Mouse (Mus musculus) frontal cortex, postnatal 36 days (tissue): ENCODE results near the gene Rab11b.

Experiments
- DNase-seq, 2 experiments: peaks; one replicate each; pipeline ENCODE4 v3.0.0; 2022; ENCODE audit warnings: low spot score in 2 of 2

Gene Rab11b

DNA sequence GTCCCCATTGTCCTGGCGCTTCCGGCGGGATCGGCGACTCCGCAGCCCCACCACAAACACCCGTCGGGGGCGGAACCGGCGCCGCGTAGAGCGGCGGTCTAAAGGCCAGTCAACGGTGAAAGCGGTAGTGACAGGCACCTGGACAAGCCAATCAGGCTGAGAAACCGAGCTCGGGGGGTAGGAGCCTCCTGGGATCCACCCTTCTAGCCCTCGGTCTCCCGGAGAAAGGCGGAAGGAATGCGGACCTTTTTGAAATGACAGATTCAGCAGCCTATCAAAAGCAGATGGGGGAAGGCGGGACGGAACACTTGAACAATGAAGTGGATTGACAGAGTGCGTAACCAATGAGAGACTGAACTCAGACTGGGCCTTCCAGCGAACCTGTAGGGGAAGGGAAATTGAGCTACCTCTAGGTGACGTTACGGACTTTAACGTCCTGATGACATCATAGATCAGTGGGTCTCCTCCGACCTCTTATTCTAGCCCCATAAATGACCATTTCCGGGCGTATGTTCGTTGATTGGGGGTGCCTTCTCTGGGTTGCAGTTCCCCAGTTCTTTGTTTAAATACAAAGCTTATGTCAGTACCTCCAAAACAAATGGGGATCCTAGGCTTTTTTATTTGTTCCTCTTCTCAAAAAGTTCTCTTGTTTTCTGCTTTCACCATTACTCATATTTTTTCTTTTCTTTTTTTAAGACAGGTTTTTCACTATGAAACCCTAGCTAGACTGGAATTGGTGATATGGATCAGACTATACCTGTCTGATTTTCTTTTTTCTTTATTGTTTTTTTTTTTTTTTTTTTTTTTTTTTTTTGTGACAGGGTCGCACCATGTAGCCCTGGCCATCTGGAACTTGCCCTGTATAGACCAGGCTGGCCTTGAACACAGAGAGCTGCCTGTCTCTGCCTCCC is at the start of gene Rab11b:
Rab11b (minus strand) TSS at position 276 of the 911 bp plus-strand sequence.
- peak; percentile 100 for DNase-seq

- DNase-seq = no peak
These were observed 47.9 kb upstream of the Rab11b start for GRCm38 (mm10) chr17:33808192-33808591.

- no peak for DNase-seq
These were observed 47.0 kb upstream of the Rab11b start for GRCm38 (mm10) chr17:33807181-33807888.

- no peak for DNase-seq
These were observed 44.4 kb upstream of the Rab11b start for GRCm38 (mm10) chr17:33804745-33805144.

- DNase-seq = no peak
These were observed 43.9 kb upstream of the Rab11b start for GRCm38 (mm10) chr17:33804205-33804604.

- DNase-seq = no peak
These were observed 41.9 kb upstream of the Rab11b start for GRCm38 (mm10) chr17:33802221-33802620.

DNA sequence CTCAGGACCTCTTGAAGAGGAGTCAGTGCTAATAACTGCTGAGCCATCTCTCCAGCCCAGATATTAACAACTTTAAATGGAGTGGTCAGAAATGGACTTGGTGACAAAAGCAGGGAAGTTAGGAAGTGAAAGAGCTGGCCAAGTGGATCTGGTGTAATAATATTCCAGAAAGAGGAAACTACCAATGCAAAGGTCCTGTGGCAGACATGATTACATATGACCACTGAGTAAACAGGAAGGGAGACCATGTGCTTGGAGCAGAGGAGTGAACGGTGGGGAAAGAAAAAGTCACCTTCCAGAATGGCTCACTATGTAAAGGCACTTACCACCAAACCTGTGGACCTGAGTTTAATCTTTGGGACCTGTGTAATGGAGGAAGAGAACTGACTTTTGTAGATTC is 38.9 kb upstream of the Rab11b start:
- no peak for DNase-seq

DNA sequence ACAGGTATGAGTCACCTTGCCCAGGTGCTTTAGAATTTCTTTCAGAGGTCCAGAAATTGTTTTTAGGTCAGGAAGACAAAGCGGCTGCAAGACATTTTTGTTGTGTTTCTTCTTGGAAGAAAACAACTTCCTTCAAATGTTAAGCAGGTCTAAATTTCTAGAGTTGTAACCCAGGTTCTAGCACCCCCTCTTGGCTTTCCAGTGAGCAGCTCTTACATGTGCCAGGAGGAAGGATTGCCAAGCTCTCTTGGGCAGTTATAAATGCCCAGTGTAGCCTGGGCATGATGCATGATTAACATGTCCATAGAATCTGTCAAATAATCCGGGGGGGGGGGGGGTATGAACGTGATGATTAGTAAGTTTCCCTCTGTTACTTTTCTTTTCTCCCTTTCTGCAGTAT is 38.0 kb upstream of the Rab11b start:
- DNase-seq = no peak

DNA sequence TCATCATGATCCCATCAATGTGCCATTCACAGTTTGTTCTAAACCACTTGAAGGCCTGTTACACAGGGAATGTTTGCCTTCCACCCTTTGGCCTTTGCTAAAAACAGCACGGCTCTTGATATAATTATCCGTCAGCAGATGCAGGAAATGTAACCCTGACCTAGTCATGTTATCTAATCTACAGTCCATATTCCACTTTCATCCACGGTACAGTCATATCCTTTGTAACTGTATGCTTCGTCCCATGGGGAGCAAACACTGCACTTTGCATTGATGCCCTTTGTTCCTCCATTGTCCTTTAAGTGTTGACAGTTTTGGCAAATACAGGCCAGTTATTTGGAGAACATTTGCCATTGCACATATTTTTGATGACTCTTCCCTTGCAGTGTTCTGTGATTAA is 28.4 kb upstream of the Rab11b start:
- no peak for DNase-seq

GRCm38 (mm10) chr17:33786375-33786774 is 26.0 kb upstream of the Rab11b start:
- peak in 1 of 2 experiments; percentile 12 for DNase-seq

DNA sequence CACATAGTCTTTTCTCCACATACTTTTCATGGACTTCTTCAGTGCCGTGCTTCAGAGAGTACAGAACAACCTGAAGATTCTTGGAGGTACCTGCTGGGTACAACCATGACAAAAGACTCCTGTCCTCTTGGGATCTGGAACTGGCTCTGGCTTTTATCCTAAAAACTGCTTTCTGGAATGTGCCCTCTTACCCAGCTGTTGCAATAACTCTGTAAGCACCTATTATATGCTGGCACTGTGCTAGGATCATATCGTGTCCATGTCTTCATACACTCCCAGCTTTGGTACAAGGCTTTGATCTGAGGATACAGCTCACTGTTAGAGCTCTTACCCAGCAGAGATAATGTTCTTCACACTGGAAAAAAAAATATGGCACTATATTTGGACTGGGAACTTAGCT is 24.6 kb upstream of the Rab11b start:
- DNase-seq = no peak

GRCm38 (mm10) chr17:33783408-33783807 is 23.1 kb upstream of the Rab11b start:
- DNase-seq = peak; percentile 50 to 58

- DNase-seq = no peak
These were observed 21.7 kb upstream of the Rab11b start for GRCm38 (mm10) chr17:33782067-33782466.

GRCm38 (mm10) chr17:33781124-33781977 is 21.0 kb upstream of the Rab11b start, which contains the start of gene Angptl4:
TSS of gene Angptl4 (minus strand) at chr17:33781830.
- peak in 1 of 2 experiments; percentile 56 for DNase-seq

DNA sequence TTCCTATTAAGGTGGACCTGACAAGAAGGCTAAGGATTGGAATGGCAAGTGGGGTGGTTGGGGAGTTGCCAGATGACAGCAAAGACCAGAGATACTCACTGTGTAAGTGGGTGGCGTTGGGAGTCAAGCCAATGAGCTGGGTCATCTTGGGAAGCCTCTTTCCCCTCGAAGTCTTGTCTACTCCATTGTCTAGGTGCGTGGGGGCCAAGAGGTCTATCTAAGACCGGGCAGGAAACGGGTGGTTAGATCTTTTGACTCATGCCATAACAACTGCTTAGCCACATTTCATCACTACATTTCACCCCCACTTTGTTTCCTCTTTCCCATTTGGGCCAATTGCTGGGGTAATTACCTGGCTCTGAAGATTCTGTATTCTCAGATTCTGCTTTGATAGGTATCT is 20.1 kb upstream of the Rab11b start:
- DNase-seq = no peak

DNA sequence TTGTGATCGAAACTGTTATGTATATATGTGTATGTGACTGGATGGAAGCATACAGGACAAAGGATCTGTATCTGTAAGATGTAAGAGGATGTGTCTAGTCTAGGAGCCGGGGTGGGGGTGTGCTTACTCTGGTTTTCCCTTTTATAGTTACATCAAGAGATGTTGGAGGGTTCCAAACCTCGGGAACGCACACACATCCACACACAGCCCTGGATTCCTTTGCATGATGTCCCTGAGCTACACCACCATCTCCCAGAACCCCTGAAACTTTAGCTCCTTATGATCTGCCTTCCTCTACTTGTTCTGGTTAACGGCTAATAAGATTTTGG is 19.6 kb upstream of the Rab11b start:
- DNase-seq = no peak

DNA sequence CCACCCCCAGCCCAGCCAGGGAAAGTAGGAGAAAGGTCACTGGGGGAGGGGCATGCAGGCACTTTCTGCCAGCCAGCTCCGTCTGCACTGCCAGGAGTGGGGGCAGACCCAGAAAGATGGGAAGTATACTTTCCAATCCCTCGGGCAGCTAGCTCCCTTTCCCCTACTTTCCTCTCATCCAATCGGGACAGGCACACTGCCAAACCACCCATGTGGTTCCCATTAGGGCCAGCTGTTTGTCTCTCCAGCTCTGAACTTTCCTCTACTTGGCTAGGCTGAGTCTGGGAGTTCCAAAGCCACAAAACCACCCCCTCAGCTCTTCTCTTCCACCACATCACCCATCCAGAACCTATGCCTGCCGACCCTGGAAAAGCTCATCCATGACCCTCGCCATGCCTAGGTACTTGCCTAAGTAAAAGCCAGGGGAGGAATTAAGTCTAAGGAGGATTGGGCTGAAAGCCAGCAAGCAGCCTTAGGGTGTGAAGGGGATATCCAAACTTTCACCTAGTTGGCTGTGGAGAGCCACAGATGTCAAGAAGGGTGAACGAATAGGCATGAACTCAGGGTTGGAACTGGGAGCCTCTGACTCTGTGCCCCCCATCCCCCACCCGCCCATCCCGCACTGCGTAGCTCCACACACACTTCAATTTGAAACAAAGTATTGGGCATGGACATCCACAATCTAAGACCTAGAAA is 19.1 kb upstream of the Rab11b start:
- DNase-seq = peak; percentile 69 to 87

DNA sequence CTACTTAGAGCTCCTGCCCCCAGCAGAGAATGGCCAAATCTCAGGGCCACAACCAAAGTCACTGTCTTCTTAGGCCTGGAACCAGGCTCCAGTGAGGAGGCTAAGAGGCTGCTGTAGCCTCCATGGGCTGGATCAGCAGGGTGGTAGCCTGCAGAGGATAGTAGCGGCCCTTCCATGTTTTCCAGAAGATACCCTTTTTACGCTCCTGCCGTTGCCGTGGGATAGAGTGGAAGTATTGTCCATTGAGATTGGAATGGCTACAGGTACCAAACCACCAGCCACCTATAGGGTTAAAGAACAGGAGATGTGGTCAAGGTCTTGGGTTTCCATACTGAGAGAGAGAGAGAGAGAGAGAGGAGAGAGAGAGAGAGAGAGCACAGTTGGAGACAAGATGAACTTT is 15.0 kb upstream of the Rab11b start:
- no peak for DNase-seq

- no peak for DNase-seq
These were observed 14.3 kb upstream of the Rab11b start for GRCm38 (mm10) chr17:33774573-33775155.

- no peak for DNase-seq
These were observed 13.7 kb upstream of the Rab11b start for GRCm38 (mm10) chr17:33773871-33774572.
